Mouse (Mus musculus): Measurements from ENCODE around the gene Mrpl18.

The Mrpl18 gene

GRCm38 (mm10) chr17:12910391-12910790, 5.8 kb downstream of the Mrpl18 start:
- in situ Hi-C loops (cut with MboI, MseI) = no loop called here

DNA sequence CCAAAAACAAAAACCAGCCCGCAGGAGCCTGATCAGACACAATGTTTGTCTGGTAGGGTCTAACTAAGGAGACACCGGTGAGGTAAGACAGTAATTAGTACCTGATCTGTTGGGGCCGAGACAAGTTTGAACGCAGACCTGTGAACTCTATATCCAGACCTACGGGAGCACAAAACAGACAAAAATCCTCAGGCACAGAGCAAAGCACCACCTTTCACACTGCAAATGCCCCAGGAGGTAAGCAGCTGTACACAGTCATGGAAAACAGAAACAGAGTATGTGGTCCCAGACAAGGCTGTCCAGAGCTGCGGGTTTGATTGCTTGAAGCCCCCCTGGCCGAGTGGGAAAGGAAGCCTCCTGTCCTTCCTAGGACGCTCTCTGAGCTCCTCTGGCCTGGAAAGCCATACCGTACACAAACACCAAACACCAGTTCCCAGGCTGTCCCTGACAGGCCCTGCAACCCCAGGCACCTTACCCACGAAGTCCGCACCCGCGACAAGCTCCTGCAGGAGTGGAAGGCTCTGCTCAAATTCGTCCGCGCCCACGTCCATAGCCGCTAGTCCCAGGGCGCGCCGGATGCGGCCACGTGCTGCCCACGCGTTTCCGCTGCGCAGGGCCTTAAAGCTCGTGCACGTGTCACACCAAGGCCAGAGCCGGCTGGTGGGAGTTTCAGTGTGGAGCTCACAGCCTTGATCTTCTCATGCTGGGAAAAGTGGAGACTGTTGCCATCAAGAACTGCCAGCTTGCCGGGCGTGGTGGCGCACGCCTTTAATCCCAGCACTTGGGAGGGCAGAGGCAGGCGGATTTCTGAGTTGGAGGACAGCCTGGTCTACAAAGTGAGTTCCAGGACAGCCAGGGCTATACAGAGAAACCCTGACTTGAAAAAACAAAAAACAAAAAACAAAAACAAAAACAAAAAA, 6.5 kb downstream of the Mrpl18 start, which contains the start of gene Pnldc1:
Pnldc1 (minus strand) TSS at position 870 of the 920 bp plus-strand sequence.
- in situ Hi-C loops (cut with MboI, MseI) = no loop called here

DNA sequence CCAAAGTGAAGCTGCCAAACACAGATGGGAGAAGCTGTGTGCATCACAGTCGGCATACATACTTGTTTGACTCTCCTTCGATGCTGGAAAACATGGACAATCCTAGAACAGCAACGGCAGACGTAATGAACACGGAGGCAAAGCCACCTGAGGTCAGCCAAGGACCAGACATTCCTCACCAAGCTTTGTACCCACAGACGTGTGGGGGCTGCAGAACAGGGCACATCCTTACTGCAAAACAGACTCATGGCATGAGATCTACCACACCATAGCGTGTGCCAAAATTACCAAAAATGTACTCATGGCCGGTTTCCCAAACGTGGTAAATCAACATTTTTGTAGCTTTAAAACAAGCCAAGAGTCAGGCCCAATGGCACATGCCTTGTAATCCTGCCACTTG, 9.7 kb downstream of the Mrpl18 start:
- in situ Hi-C loops (cut with MboI, MseI) = no loop called here

GRCm38 (mm10) chr17:12905810-12906209, 10.3 kb downstream of the Mrpl18 start:
- in situ Hi-C loops (cut with MboI, MseI) = no loop called here

DNA sequence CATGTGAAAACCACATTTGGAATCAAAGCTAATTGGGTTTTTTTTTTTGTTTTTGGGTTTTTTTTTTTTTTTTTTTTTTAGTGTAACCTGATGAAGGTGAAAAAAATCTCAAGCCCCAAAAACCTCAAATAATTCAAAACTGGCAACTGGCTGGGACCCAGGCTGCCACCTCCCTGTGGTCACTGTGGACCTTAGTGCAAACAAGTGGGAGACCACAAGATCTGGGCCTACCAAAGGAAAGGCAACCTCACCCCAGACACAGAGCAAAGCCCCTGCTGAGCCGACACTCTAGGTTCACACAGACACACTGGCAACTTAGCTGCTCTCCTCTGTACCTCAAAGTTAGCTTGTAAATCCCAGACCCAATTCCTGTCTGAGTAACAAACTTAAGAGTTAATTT, 11.8 kb downstream of the Mrpl18 start:
- in situ Hi-C loops (cut with MboI, MseI) = no loop called here

DNA sequence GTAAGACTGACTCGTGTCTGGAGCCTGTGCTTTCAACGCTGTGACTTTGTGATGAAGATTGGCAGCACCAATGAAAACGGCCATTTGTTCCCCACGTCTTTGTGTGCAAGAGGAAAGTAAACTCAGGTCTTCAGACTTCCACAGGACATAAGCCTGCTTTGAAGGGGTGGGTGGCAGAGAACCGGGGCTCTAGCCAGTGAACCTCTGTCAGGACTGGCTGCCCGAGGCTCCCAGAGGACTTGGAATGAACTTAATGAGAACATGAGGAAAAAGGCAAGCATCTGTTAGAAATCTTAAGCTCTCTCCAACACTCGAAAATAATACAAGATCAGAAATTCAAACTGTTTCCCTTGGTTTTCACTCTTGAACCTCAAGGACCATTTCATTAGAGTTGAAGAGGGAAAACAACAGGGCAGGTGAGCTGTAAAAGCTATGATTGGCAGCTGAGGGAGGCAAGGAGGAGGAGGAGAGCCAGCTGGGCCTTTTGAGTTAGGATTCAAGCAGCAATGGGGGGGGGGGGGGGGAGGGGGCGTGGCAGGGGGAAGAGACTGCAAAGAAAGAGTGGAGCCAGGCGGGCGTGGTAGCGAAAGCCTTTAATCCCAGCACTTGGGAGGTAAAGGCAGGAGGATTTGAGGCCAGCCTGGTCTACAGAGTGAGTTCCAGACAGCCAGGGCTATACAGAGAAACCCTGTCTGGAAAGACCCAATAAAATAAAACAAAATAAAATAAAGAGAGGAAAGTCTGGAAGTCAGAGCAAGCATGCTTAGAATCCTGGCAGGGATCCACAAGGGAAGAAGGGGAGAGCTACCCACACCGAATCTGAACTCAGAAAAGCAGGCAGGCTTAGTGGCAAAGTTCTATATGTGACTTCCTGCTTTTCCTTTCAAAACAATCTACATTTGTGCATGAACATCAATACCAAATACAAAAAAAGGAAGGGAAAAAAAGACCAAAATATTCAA, 12.5 kb downstream of the Mrpl18 start:
- in situ Hi-C loops (cut with MboI, MseI) = no loop called here

- in situ Hi-C loops (cut with MboI, MseI) = no loop called here
Observed at GRCm38 (mm10) chr17:12902291-12902690, 13.9 kb downstream of the Mrpl18 start.

DNA sequence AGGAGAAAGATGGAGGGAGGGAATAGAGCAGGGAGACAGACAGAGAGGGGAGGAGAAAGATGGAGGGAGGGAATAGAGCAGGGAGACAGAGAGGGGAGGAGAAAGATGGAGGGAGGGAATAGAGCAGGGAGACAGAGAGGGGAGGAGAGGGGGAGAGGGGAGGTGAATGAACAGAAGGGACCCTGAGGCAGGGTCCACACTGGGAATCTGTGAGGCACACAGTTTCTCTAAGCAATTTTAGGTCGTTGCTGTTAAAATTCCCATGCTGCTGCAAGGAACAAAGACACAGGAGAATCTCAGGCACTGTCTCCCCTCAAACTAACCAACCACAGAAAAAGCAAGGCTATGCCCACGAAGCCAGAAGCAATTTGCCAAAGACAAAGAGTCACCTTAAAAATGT, 17.5 kb downstream of the Mrpl18 start:
- in situ Hi-C loops (cut with MboI, MseI) = loop anchor here (25.0 kb wide), 2 partner anchors 264 to 789 kb away; no protein-coding TSS in a partner anchor

DNA sequence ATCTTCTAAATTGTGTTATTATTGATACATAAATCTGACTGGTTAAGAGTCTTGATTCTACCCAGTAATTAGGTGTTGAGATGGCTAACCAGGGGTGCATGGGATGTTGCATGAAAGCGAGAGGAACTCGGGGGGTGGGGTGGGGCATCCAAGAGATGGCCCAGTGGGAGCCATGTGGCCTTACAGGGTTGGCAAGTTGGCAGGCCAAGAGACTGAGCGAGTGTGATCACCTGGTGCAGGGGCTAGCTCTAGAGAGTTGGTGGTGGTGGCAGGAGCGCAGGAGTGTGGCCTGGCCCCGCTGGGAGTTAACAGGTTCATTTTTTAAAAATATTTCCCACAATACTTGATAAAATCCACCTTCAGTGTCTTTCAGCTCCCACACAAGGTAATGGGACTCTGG, 18.5 kb downstream of the Mrpl18 start:
- in situ Hi-C loops (cut with MboI, MseI) = loop anchor here (25.0 kb wide), 2 partner anchors 265 to 790 kb away; no protein-coding TSS in a partner anchor

GRCm38 (mm10) chr17:12892033-12892432, 24.1 kb downstream of the Mrpl18 start:
- in situ Hi-C loops (cut with MboI, MseI) = loop anchor here (25.0 kb wide), 2 partner anchors 270 to 795 kb away; no protein-coding TSS in a partner anchor

DNA sequence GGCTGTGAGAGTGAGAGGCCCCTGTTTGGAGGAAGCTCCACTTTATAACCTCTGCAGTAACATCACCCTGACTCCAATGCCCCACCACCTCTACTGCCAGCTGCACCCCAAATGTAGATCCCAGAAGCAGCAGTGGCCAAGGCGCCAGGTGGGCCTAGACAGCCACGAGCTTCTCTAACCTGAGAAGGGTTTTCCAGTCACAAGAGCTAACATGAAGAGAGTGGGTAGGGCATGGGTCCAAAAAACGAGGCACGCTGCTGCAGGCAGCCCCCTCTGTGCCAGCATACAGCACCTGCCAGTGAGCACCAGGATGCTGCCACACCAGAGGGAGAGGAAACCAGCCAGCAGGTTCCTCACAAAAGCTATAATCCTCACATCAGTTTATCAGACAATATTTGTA, 25.1 kb downstream of the Mrpl18 start:
- in situ Hi-C loops (cut with MboI, MseI) = loop anchor here (25.0 kb wide), 2 partner anchors 271 to 796 kb away; no protein-coding TSS in a partner anchor

GRCm38 (mm10) chr17:12887021-12887775, 28.9 kb downstream of the Mrpl18 start:
- in situ Hi-C loops (cut with MboI, MseI) = loop anchor here (10.0 to 25.0 kb wide), 3 partner anchors 275 to 1888 kb away; no protein-coding TSS in a partner anchor

- in situ Hi-C loops (cut with MboI, MseI) = loop anchor here (10.0 to 25.0 kb wide), 3 partner anchors 276 to 1888 kb away; no protein-coding TSS in a partner anchor
Observed at GRCm38 (mm10) chr17:12886620-12887019, 29.5 kb downstream of the Mrpl18 start.

GRCm38 (mm10) chr17:12881216-12881615, 34.9 kb downstream of the Mrpl18 start:
- in situ Hi-C loops (cut with MboI, MseI) = loop anchor here (10.0 to 25.0 kb wide), 3 partner anchors 281 to 1894 kb away; no protein-coding TSS in a partner anchor

DNA sequence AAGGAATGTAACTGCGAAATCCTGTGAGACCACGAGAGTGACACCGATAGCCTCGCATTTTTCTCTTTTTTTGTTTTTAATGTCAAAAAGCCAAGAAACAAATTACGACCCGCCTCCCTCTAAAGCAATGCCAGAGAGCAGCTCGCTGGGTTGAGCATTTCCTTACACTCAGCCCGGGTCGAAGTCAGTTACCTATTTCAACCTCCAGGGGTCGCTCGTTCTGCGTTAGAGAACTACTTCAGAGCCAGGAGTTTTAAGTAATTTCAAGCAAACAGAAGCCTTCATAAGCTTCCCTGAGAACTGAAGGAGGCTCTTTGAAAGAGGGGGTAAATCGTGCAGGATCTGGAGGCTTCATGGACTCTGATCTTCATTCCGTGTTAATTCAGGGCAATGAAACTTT, 36.0 kb downstream of the Mrpl18 start:
- in situ Hi-C loops (cut with MboI, MseI) = loop anchor here (10.0 to 25.0 kb wide), 3 partner anchors 282 to 1895 kb away; no protein-coding TSS in a partner anchor

- in situ Hi-C loops (cut with MboI, MseI) = loop anchor here (25.0 kb wide), 2 partner anchors 287 to 812 kb away; no protein-coding TSS in a partner anchor
Observed at GRCm38 (mm10) chr17:12875734-12876133, 40.4 kb downstream of the Mrpl18 start, which contains the start of gene Mrgprh. Mrgprh (plus strand) TSS chr17:12876034.

DNA sequence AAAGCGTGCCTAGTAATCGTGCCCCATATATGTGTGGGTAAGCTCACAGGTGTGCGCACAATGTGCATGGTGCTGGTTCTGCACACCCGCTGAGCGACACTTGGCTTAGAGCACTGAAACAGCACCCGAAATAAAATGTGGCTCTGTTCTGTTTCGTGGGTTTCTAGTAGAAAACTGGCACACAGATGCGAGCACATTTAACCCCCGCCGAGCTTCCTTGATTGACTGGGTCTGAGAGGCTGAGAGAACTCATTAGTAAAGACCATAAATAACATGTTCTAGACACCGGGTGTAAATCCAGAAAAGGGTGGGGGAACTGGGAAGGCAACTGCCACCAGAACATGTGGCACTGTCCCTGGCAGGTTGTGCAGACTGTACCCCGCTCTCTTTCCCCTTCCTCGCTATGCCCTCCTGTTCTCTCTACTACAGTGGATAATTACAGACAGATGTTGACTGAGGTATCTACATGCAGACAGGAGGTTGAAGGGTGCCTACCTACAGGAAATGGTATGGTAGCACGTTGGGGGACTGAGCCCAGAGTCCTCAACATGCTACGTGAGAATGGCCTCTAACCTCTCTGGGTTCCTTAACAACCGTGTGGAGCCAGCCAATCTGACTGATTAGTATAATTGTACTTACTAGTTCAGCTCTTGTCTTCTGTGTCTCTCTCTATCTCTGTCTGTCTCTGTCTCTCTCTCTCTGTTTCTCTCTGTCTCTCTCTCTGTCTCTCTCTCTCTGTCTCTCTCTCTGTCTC, 43.7 kb downstream of the Mrpl18 start:
- in situ Hi-C loops (cut with MboI, MseI) = no loop called here

DNA sequence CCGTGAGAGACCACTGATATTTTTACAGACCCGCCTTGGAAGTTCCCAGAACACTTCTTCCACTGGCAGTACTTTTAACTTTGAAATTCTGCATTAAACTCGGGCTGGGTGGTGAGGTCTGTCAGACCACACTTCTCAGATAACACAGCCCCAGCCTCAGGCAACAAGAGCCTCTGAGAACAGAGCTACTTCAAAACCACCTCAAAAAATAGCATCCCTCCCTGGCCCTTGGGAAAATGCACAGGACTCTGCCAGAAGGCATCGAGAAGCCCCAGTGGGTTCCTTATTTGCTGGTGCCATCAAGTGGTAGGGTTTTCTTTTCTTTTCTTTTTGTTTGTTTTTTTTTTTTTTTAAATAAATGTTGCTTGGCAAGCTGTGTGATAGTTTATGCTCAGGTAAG, 47.5 kb downstream of the Mrpl18 start:
- in situ Hi-C loops (cut with MboI, MseI) = no loop called here

- in situ Hi-C loops (cut with MboI, MseI) = no loop called here
Observed at GRCm38 (mm10) chr17:12868043-12868442, 48.1 kb downstream of the Mrpl18 start, which contains the start of gene Mas1. Mas1 (minus strand) TSS chr17:12868143.

GRCm38 (mm10) chr17:12866853-12867252, 49.3 kb downstream of the Mrpl18 start:
- in situ Hi-C loops (cut with MboI, MseI) = no loop called here
